Mouse (Mus musculus): ENCODE data around the gene Gabrd.
"Not testable (repeated sequence)": the region's sequence is repeated elsewhere in the genome, so short reads cannot be mapped to it uniquely, and the experiment has no call there.

Gene Gabrd

GRCm38 (mm10) chr4:155397511-155398221 is at the start of gene Gabrd:
TSS of gene Gabrd (minus strand) at chr4:155398112.
- no peak for DNase-seq

GRCm38 (mm10) chr4:155442808-155443207 is 44.9 kb upstream of the Gabrd start:
- DNase-seq = no peak

- DNase-seq = no peak
These were observed 36.1 kb upstream of the Gabrd start for GRCm38 (mm10) chr4:155433993-155434392.

GRCm38 (mm10) chr4:155432358-155432757 is 34.4 kb upstream of the Gabrd start:
- peak; percentile 48 for DNase-seq

GRCm38 (mm10) chr4:155429202-155429601 is 31.3 kb upstream of the Gabrd start:
- DNase-seq = no peak

- DNase-seq = no peak
These were observed 30.5 kb upstream of the Gabrd start for GRCm38 (mm10) chr4:155428442-155428841.

GRCm38 (mm10) chr4:155426272-155426671 is 28.4 kb upstream of the Gabrd start:
- DNase-seq = no peak

- peak; percentile 29 for DNase-seq
These were observed 26.1 kb upstream of the Gabrd start for GRCm38 (mm10) chr4:155423988-155424387.

GRCm38 (mm10) chr4:155421412-155422370 is 23.8 kb upstream of the Gabrd start:
- DNase-seq = not testable (repeated sequence)

- no peak for DNase-seq
These were observed 22.2 kb upstream of the Gabrd start for GRCm38 (mm10) chr4:155420137-155420536.

GRCm38 (mm10) chr4:155414656-155415235 is 16.8 kb upstream of the Gabrd start:
- DNase-seq = no peak

GRCm38 (mm10) chr4:155413641-155414335 is 15.9 kb upstream of the Gabrd start:
- no peak for DNase-seq

GRCm38 (mm10) chr4:155412124-155412523 is 14.2 kb upstream of the Gabrd start:
- DNase-seq = no peak

- peak; percentile 89 for DNase-seq
These were observed 11.3 kb upstream of the Gabrd start, which contains the start of gene Cfap74 for GRCm38 (mm10) chr4:155409058-155409776. TSS of gene Cfap74 (plus strand) at chr4:155409190.

- DNase-seq = no peak
These were observed 10.8 kb upstream of the Gabrd start for GRCm38 (mm10) chr4:155408695-155409057.

- no peak for DNase-seq
These were observed 4.6 kb upstream of the Gabrd start for GRCm38 (mm10) chr4:155402489-155402888.

GRCm38 (mm10) chr4:155401121-155401520 is 3.2 kb upstream of the Gabrd start:
- DNase-seq = no peak

GRCm38 (mm10) chr4:155398222-155398540 is 269 bp upstream of the Gabrd start:
- no peak for DNase-seq

GRCm38 (mm10) chr4:155396751-155397150 is 1.2 kb downstream of the Gabrd start:
- no peak for DNase-seq

GRCm38 (mm10) chr4:155395471-155395870 is 2.4 kb downstream of the Gabrd start:
- peak; percentile 58 for DNase-seq

- DNase-seq = peak; percentile 33
These were observed 10.7 kb downstream of the Gabrd start for GRCm38 (mm10) chr4:155387166-155387565.

- no peak for DNase-seq
These were observed 14.6 kb downstream of the Gabrd start for GRCm38 (mm10) chr4:155383326-155383725.

All from layer of hippocampus, adult 9-11 months (tissue).